Mouse (Mus musculus): Measurements from ENCODE around the gene Tmem245.

- TF ChIP-seq EP300 (IDR thresholded peaks at IDR 0.05; ENCODE audit: low read depth) (no peak), CTCF (IDR thresholded peaks at IDR 0.05; ENCODE audit: low read depth) (no peak)
Measured at GRCm38 (mm10) chr4:56894196-56894595, 53.0 kb downstream of the Tmem245 start.
